Mouse (Mus musculus): ENCODE results near the gene 1600014C23Rik. TPM values are rescaled to one million over a fixed set of nuclear protein-coding genes. Genes with fewer than 3 reads are reported as not detected.

1600014C23Rik gene
- polyA plus RNA-seq, 1 experiment from 2014 or later = 0.66 TPM

GRCm38 (mm10) chr17:45772096-45772495 lies 38.5 kb upstream of the 1600014C23Rik start:
- H3K9ac ChIP-seq (ENCODE audit: low read depth, low read length) = no peak overlapping the region
- ATAC-seq (replicated peaks; ENCODE audit: low FRiP score, low read depth) (no peak), DNase-seq (ENCODE audit: low spot score) (no peak)
- 85% methylated on average over 8 of the region's 8 CpGs for WGBS
- no peak overlapping the region for H3K4me2 ChIP-seq (ENCODE audit: low read length)
- no peak for TF ChIP-seq CTCF (IDR thresholded peaks at IDR 0.05; ENCODE audit: low read depth)
- H3K9me3 ChIP-seq (replicated peaks; ENCODE audit: low read length) = no peaks in the 10 kb centered on the region
- H3K36me3 ChIP-seq (ENCODE audit: insufficient read depth, low read length) = no peaks in the 10 kb centered on the region
- H3K4me1 ChIP-seq (replicated peaks; ENCODE audit: insufficient read depth, low read length) = peaks cover 18% of the 10 kb centered on the region
- no peak overlapping the region for H3K27ac ChIP-seq
- no peaks in the 10 kb centered on the region for H3K27me3 ChIP-seq (ENCODE audit: insufficient read depth, low read length)
- H3K4me3 ChIP-seq (replicated peaks; ENCODE audit: low read depth, low read length) = no peak overlapping the region

GRCm38 (mm10) chr17:45770441-45770840 lies 36.8 kb upstream of the 1600014C23Rik start:
- TF ChIP-seq CTCF (IDR thresholded peaks at IDR 0.05; ENCODE audit: low read depth) = no peak
- no peaks in the 10 kb centered on the region for H3K36me3 ChIP-seq (ENCODE audit: insufficient read depth, low read length)
- H3K4me3 ChIP-seq (replicated peaks; ENCODE audit: low read depth, low read length) = no peak overlapping the region
- H3K27me3 ChIP-seq (ENCODE audit: insufficient read depth, low read length) = no peaks in the 10 kb centered on the region
- ATAC-seq (replicated peaks; ENCODE audit: low FRiP score, low read depth) = no peak
- no peak for DNase-seq (ENCODE audit: low spot score)
- 27% methylated on average over 6 of the region's 6 CpGs for WGBS
- no peak overlapping the region for H3K4me2 ChIP-seq (ENCODE audit: low read length)
- H3K4me1 ChIP-seq (replicated peaks; ENCODE audit: insufficient read depth, low read length) = peaks cover 18% of the 10 kb centered on the region
- peak overlapping the region; percentile 25; the same call in 1 of the 2 replicates for H3K27ac ChIP-seq
- no peaks in the 10 kb centered on the region for H3K9me3 ChIP-seq (replicated peaks; ENCODE audit: low read length)
- H3K9ac ChIP-seq (ENCODE audit: low read depth, low read length) = no peak overlapping the region

GRCm38 (mm10) chr17:45769821-45770220 lies 36.2 kb upstream of the 1600014C23Rik start:
- TF ChIP-seq CTCF (IDR thresholded peaks at IDR 0.05; ENCODE audit: low read depth) = no peak
- DNase-seq (ENCODE audit: low spot score) (no peak), ATAC-seq (replicated peaks; ENCODE audit: low FRiP score, low read depth) (no peak)
- 81% methylated on average over 6 of the region's 6 CpGs for WGBS
- Histone ChIP-seq H3K27ac (no peak overlapping the region), H3K9me3 (replicated peaks; ENCODE audit: low read length) (no peaks in the 10 kb centered on the region), H3K4me2 (ENCODE audit: low read length) (no peak overlapping the region), H3K9ac (ENCODE audit: low read depth, low read length) (no peak overlapping the region), H3K36me3 (ENCODE audit: insufficient read depth, low read length) (no peaks in the 10 kb centered on the region), H3K4me1 (replicated peaks; ENCODE audit: insufficient read depth, low read length) (peaks cover 18% of the 10 kb centered on the region), H3K4me3 (replicated peaks; ENCODE audit: low read depth, low read length) (no peak overlapping the region), H3K27me3 (ENCODE audit: insufficient read depth, low read length) (no peaks in the 10 kb centered on the region)

- H3K4me1 ChIP-seq (replicated peaks; ENCODE audit: insufficient read depth, low read length) = peaks cover 23% of the 10 kb centered on the region
- WGBS = 42% methylated on average over 8 of the region's 9 CpGs
- no peak overlapping the region for H3K4me2 ChIP-seq (ENCODE audit: low read length)
- no peak for TF ChIP-seq CTCF (IDR thresholded peaks at IDR 0.05; ENCODE audit: low read depth)
- H3K9me3 ChIP-seq (replicated peaks; ENCODE audit: low read length) = no peaks in the 10 kb centered on the region
- H3K36me3 ChIP-seq (ENCODE audit: insufficient read depth, low read length) = no peaks in the 10 kb centered on the region
- no peak overlapping the region for H3K9ac ChIP-seq (ENCODE audit: low read depth, low read length)
- no peak overlapping the region for H3K4me3 ChIP-seq (replicated peaks; ENCODE audit: low read depth, low read length)
- ATAC-seq (replicated peaks; ENCODE audit: low FRiP score, low read depth) = peak; percentile 5; the same call in 1 of the 2 replicates
- 0 out of 2 replicates have a peak overlapping the region, but pooled peaks have one; percentile 72 for H3K27ac ChIP-seq
- H3K27me3 ChIP-seq (ENCODE audit: insufficient read depth, low read length) = no peaks in the 10 kb centered on the region
- no peak for DNase-seq (ENCODE audit: low spot score)
Observed at GRCm38 (mm10) chr17:45767536-45768146, 34.0 kb upstream of the 1600014C23Rik start.

- TF ChIP-seq CTCF (IDR thresholded peaks at IDR 0.05; ENCODE audit: low read depth) = no peak
- Histone ChIP-seq H3K4me1 (replicated peaks; ENCODE audit: insufficient read depth, low read length) (peaks cover 23% of the 10 kb centered on the region), H3K9ac (ENCODE audit: low read depth, low read length) (no peak overlapping the region), H3K4me2 (ENCODE audit: low read length) (no peak overlapping the region), H3K9me3 (replicated peaks; ENCODE audit: low read length) (no peaks in the 10 kb centered on the region), H3K4me3 (replicated peaks; ENCODE audit: low read depth, low read length) (no peak overlapping the region), H3K36me3 (ENCODE audit: insufficient read depth, low read length) (no peaks in the 10 kb centered on the region), H3K27ac (peak overlapping the region; percentile 72), H3K27me3 (ENCODE audit: insufficient read depth, low read length) (no peaks in the 10 kb centered on the region)
- ATAC-seq (replicated peaks; ENCODE audit: low FRiP score, low read depth) (peak; percentile 92), DNase-seq (ENCODE audit: low spot score) (peak; percentile 96)
- 10% methylated on average over 12 of the region's 12 CpGs for WGBS
Observed at GRCm38 (mm10) chr17:45766735-45767535, 33.3 kb upstream of the 1600014C23Rik start.

- 86% methylated on average over 3 of the region's 3 CpGs for WGBS
- no peaks in the 10 kb centered on the region for H3K27me3 ChIP-seq (ENCODE audit: insufficient read depth, low read length)
- peak overlapping the region; percentile 72; the same call in 1 of the 2 replicates for H3K27ac ChIP-seq
- no peak overlapping the region for H3K4me2 ChIP-seq (ENCODE audit: low read length)
- ATAC-seq (replicated peaks; ENCODE audit: low FRiP score, low read depth) = no peak
- no peak for TF ChIP-seq CTCF (IDR thresholded peaks at IDR 0.05; ENCODE audit: low read depth)
- no peaks in the 10 kb centered on the region for H3K9me3 ChIP-seq (replicated peaks; ENCODE audit: low read length)
- DNase-seq (ENCODE audit: low spot score) = no peak
- H3K4me1 ChIP-seq (replicated peaks; ENCODE audit: insufficient read depth, low read length) = peaks cover 28% of the 10 kb centered on the region
- no peak overlapping the region for H3K4me3 ChIP-seq (replicated peaks; ENCODE audit: low read depth, low read length)
- no peaks in the 10 kb centered on the region for H3K36me3 ChIP-seq (ENCODE audit: insufficient read depth, low read length)
- no peak overlapping the region for H3K9ac ChIP-seq (ENCODE audit: low read depth, low read length)
Observed at GRCm38 (mm10) chr17:45765914-45766313, 32.3 kb upstream of the 1600014C23Rik start.
